Mouse (Mus musculus) cerebellum, adult (tissue): Measurements from ENCODE around the gene Ythdf1.
A peak's percentile ranks its signal among the peaks of the same experiment; 100 is the strongest.

ENCODE experiments used
- ATAC-seq: cut with Nextera tagmentation; 2 replicates; pipeline ENCODE4 v1.9.2; 2017; ENCODE audit warnings: mild to moderate bottlenecking, moderate library complexity, mixed read lengths; ENCODE audit not compliant: insufficient number of reproducible peaks, low FRiP score, low TSS enrichment

The Ythdf1 gene

GRCm38 (mm10) chr2:180915886-180916433, 4.8 kb downstream of the Ythdf1 start:
- ATAC-seq, result no peak

DNA sequence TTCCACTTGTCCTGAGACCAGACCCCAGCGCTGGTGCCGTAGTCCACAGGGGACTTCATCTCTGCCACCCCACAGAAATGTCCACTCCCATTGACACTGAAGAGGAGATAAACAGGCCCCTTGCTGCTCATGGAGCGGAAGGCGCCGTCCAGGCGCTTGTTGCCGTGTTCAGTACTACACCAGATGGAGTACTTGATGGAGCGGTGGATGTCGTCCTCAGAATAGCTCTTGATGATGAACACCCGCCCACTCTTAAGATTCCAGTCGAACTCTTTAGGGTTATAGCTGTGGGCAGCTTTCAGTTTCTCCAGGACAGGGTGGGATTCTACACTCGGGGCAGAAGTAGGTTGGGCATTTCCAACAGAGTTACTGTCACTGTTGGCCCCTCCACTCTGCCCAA, 9.8 kb downstream of the Ythdf1 start:
- ATAC-seq, result no peak

DNA sequence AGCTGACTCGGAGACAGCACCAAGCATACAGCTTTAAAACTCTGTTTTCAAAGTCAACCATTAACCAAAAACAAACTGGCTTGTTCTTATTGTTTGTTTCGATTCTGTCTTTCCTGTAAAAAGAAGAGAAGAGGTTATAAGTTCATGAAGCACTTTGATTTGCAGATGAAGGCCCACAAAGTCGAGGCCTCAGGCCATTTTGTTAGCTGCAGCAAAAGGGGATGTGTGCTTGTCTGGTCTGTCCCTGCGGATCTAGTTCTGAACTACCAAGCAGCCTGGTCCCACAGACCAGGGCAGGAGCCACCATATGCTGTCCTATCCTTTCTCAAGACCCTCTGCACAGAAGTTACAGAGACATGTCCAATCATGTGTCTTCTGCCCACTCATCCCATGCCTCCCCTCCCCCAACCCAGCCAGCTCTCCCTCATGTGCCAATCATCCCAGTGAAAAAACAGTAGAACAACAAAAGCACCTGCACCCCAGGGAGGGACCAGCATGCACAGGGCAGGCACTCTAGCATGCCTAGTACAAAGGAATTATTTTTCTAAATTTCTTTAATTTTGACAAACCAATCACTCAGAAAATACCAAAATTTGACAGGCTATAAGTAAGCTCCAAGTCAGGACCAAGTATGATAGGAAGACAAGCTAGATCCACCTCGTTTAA, 15.1 kb downstream of the Ythdf1 start:
- no peak for ATAC-seq

- no peak for ATAC-seq
Observed at GRCm38 (mm10) chr2:180904435-180905208, 16.1 kb downstream of the Ythdf1 start.

DNA sequence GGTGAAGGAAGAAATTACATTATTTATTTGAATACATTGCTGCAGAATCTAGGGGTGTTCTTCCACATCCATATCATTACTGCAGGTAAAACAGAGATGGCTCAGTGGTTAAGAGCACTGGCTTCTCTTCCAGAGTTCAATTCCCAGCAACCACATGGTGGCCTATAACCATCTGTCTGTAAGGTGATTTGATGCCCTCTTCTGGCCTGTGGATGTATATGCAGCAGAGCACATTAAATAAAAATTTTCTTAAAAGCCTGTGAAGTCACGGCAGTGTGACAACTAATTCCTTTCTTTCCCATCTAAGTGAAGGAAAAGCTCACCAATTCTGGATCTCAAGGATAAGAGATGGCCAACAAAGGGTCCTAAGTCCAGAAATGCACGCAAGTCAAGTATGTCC, 18.7 kb downstream of the Ythdf1 start:
- no peak for ATAC-seq

DNA sequence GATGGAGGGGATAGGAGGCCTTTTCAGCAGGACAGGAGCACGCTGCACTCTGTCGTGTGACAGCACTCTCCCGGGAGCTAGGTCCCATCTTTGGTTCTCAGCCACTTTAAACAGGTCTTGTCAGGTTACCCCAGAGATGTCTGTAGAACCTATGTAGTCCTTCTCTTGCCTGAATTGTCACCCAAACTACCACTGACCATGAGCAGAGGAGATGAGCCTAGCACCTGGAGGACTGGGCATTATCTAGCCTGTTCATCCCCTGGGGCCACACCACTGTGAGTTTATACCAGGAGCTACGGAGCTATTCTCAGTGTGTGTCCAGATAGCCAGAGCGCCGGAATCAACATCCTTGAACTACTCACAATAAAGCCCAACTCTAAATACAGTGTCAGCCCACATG, 22.9 kb downstream of the Ythdf1 start:
- no peak for ATAC-seq

DNA sequence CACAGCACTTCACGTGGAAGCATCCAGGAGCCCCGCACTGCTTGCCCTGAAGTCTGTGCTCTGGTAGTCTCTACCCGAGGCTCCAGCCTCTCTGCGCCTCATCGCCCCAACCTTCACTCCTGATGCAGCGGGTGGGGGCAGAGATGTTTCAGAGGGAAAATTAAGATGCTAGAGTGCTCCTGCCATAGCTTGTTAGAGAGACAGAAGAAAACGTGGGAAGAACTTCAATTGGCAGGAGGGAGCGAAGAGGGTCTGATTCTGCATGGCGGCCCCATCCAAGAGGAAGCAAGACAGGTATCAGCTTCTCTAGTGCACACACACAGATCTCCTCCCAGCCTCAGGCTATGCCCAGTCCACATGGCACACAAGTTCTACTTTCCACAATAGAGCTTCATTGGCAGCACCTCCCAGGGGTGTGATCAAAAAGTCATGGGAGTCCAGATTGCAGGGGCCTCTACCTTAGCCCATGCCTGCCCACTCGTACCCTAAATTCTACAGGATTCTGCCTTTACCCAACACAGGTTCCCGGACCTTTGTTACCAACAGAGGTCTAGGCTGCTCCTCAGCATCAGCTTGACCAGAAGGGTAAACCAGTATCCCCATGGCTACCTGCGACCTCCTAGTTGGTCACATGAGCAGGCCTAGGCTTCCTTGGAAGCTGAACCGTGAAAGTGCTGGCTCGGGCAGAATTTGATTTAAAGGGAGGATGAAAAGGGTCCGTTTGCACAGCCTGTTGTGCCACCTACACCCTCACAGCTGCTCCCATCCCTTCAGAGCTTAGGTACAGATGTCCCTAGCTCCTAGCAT, 23.7 kb downstream of the Ythdf1 start:
- no peak for ATAC-seq

- no peak for ATAC-seq
Observed at GRCm38 (mm10) chr2:180895837-180896525, 24.8 kb downstream of the Ythdf1 start.

- no peak for ATAC-seq
Observed at GRCm38 (mm10) chr2:180895321-180895720, 25.4 kb downstream of the Ythdf1 start.

DNA sequence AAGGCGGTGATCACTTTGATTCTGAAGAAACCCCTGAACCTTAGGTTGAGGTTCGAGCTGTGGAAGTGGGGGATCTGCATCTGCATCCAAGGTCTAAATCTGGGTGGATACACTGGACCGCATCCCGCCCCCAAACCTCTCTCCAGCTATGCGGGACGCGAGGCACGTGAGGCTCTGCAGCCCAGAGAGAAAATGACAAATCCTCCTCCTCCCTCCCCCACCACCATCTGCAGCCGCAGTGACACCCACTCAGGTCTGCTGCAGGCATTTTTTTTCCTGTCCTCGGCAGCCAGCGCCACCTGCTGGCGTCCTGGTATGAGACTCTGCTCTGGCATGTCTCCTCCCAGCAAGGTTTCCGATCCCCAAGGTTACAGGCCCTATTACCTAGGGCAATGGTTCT, 26.0 kb downstream of the Ythdf1 start:
- ATAC-seq, result peak; percentile 22; the same call in 1 of the 2 replicates

DNA sequence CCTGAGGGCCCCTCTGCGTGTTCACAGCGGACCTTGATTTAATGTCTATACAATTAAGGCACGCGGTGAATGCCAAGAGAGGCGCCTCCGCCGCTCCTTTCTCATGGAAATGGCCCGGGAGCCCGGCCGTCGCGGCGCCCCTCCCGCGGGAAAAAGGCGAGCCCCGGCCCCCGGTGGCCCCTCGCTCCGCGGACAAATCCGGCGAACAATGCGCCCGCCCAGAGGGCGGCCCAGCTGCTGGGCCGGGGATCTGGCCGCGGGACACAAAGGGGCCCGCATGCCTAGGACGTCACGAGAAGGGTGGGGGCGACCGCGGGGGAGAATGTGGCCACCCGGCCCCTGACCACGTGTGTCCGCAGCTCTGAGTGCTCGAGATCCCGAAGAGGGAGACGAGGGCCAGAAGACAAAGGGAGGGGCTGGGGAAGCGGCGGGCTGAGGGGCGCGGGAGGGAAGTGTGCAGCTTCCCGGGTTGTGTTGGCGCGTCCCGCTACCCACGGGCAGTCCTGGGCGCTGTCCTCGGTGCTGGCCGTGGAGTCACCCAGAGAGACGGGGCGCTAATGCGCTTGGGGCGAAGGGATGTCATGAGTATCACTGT, 26.6 kb downstream of the Ythdf1 start:
- ATAC-seq, result peak; percentile 4; the same call in 1 of the 2 replicates

GRCm38 (mm10) chr2:180893537-180894028, 27.2 kb downstream of the Ythdf1 start:
- no peak for ATAC-seq

GRCm38 (mm10) chr2:180892841-180893521, 27.8 kb downstream of the Ythdf1 start:
- ATAC-seq, result peak; percentile 29

- no peak for ATAC-seq
Observed at GRCm38 (mm10) chr2:180891835-180892323, 28.9 kb downstream of the Ythdf1 start.

- ATAC-seq, result no peak
Observed at GRCm38 (mm10) chr2:180891075-180891834, 29.5 kb downstream of the Ythdf1 start.

- ATAC-seq, result no peak
Observed at GRCm38 (mm10) chr2:180890422-180891074, 30.2 kb downstream of the Ythdf1 start.

DNA sequence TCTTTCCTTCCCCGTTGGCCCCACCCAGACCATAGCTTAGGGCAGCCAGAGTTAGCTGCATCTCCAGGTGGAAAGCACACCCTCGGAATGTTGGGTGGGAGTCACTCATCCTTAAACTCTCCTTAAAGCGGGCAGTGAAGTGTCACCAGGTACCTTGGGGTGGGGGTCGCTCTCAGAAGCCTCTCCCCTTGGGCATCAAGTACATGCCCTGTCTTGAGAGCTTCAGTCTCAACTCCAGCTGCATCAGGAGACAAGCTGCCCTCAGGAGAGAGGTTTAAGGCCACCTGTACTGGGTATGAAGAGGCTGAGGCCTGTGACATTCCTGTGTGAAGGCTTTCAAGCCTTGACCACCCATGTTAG, 30.8 kb downstream of the Ythdf1 start:
- no peak for ATAC-seq
